Mouse (Mus musculus): ENCODE results near the gene Zwilch.
A peak's percentile ranks its signal among the peaks of the same experiment; 100 is the strongest.
"Not testable (repeated sequence)": the region's sequence is repeated elsewhere in the genome, so short reads cannot be mapped to it uniquely, and the experiment has no call there.

The Zwilch gene

DNA sequence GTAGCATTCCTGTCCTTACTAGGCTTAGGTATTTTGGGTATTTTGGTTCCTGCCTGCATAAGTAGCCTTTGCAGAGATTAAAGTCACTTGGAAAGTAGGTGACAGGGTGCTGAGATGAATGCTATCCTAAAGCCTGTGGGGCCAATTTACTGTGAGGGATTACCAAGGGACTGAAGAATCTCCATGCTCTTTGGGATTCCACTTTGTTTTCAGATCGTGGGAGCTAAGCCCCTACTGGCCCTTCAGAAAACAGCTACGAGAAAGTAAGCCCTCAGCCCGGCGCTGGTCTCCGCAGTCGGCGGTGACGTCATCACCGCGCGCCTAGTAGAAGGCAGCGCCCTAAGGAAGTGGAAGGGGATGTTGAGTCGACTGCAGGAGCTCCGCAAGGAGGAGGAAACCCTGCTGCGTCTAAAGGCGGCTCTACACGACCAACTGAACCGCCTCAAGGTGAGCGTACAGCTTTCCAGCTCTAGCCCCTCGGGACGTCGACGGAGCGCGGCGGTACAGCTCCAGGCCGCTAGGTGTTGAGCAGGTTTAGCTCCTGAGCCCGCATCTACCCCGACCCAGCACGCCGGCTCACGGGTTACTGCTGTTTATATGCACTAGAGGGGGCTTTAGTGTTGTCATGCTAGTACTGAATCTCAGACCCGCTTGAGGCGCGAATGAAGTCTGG, 6.2 kb upstream of the Zwilch start, which contains the start of gene Snapc5:
Gene Snapc5 (plus strand): TSS at position 301 of the 673 bp plus-strand sequence.
- peak; percentile 96 for DNase-seq (ENCODE audit: low read depth)

- DNase-seq (ENCODE audit: low read depth), result no peak
Measured at GRCm38 (mm10) chr9:64178610-64178973, 5.7 kb upstream of the Zwilch start.

GRCm38 (mm10) chr9:64175378-64175777, 2.5 kb upstream of the Zwilch start:
- DNase-seq (ENCODE audit: low read depth), result no peak

DNA sequence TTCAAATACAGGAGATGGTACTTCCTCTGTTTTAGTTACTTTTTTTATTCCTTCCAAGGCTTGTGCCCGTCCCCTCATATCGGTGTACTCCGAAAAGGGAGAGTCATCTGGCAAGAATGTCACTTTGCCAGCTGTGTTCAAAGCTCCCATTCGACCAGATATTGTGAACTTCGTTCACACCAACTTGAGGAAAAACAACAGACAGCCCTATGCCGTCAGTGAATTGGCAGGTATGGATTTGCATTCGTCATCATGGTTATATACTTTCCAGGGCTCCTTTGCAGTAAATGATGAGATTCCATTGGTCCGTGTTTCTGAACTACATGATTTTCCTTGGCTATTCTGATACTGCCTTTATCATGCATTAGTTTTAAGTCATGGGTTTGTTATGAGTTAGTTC, 1.9 kb upstream of the Zwilch start:
- DNase-seq (ENCODE audit: low read depth), result peak; percentile 11

DNA sequence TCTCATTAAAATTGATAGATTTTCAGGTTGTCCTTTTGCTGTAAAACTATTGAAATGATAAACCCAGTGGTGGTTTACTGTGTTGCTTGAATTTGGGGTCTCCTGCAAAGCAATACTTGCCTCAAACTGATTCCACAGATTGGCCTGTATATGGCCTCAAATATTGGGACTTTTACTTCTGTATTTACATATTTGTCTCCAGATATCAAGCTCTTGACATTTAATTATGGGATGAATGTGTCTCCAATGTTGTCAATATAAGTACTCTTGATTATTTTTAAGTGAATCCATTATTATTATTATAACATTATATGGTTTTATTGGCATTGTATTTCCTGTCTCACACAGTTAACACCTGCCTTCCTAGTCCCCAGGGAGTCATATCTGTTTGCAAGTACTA, 1.4 kb upstream of the Zwilch start:
- no peak for DNase-seq (ENCODE audit: low read depth)

DNA sequence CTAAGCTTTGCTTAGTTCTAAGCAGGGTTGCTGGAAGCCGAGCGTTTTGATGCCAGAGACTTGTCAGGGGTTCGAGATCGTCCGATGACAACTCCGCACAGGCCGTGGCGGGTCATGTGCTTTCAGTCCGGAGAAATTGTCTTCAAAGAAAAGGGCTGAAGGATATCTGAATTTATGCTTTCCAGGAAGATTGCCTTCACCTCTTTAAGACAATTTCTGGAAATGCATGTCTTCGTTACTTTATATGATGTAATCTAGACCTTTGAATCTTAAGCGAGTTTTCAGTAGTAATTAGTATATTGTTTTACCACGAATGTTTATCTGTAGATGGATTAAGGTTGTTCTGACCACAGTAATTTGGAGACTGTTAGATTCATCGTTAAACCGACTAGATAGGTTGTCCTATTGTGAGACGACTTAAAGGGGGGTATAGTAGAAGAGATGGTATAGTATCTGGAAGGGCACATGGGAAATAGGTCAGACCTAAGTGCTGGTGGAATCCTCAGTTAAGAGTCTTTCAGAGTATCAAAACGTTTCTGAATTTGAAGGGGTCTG, 839 bp upstream of the Zwilch start:
- no peak for DNase-seq (ENCODE audit: low read depth)

DNA sequence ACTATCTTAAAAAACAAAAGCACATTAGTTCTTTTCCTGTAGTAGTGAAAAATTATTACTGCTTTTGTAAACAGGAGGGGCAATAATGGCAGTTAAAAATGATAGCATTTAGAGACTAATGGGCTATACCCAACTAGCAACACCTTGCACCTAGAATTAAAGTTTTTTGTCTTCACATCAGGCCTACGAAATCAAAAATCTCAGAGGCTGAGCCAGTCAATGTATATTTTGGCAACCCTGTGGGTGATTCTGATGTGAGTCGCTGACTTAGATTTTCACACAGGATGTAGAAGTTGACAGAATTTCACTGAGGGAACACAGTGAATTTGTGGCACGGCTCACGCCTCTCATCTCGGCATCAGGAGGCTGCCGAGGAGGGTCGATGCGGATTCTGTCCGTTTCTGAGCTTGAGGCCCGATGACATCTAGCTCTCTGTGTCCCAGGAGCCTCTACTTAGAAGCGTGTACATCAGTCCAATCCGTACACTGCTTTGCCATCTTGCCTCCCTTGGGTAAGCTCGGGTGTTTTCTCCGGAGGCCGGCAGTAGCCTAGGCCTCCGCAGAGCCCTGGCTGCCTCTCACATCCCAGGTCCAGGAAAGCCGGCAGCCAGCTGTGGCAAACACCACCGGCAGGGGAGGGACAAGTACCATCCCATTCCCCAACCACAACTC, 624 bp downstream of the Zwilch start:
- no peak for DNase-seq (ENCODE audit: low read depth)

DNA sequence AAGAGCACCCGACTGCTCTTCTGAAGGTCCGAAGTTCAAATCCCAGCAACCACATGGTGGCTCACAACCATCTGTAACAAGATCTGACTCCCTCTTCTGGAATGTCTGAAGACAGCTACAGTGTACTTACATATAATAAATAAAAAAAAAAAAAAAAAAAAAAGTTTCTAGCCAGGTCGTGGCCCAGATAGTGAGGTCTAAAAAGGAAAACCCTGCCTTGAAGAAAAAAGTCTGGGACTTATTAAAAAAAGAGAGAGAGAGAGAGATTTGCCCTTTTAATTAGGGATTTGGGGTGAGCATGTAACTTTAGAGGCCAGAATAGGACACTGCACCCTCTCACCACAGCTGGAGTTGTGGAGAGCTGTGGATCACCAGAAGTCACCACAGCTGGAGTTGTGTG, 2.9 kb downstream of the Zwilch start:
- DNase-seq (ENCODE audit: low read depth), result not testable (repeated sequence)

DNA sequence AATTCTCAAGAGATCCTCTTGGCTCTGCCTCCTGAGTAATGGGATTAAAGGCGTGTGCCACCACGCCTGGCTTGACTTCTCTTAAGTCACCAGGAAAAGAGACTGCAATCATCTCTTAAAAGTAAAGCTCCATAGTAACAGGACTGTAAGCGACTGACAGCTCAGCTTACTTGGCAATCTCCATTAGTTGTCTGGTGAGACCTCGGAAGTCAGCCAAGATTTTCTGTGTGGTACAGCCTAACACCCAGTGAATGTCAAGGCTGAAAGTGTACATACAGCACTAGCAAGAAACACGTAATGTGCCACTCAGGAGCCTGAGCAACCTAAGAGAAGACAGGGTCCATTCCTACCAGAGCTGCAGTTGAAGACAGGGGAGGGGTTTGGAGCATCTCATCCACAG, 12.4 kb downstream of the Zwilch start:
- DNase-seq (ENCODE audit: low read depth), result no peak

DNA sequence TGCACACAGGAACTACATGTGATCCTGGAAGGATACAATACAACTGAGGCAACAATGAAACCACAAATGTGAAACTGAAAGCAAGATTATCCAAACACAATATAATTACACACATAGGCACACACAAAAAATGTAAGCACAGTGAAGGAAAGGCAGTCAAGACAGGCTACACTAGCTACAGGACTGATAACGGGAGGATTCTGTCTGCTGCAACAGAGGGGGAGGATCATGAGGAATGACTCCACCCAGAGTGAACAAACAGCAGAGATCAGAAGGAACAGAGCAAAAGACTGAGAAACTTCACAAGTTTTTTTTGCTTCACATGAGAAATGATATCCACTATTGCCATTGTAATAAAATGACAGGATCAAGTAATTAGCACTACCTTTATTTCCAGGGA, 16.3 kb downstream of the Zwilch start:
- no peak for DNase-seq (ENCODE audit: low read depth)

DNA sequence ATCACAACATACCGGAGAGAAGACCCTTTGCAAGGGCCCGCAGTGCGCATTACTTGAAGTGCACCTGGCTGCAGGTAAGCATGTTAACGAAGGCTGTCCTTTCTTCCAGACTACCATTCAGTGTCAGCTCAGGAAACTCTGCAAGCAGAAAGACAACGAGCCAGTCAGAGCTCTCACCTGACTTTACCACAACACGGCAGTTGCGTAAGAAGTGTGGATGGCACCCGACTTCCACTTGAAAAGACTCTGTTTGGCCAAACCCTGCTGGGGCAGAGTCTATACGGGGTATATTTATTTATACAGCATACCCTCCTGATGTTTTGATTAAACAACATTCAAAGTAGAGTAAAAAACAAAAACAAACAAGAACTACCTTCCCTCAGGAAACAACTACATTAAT, 33.0 kb downstream of the Zwilch start:
- no peak for DNase-seq (ENCODE audit: low read depth)

GRCm38 (mm10) chr9:64138896-64139295, 34.0 kb downstream of the Zwilch start:
- DNase-seq (ENCODE audit: low read depth), result peak; percentile 74

DNA sequence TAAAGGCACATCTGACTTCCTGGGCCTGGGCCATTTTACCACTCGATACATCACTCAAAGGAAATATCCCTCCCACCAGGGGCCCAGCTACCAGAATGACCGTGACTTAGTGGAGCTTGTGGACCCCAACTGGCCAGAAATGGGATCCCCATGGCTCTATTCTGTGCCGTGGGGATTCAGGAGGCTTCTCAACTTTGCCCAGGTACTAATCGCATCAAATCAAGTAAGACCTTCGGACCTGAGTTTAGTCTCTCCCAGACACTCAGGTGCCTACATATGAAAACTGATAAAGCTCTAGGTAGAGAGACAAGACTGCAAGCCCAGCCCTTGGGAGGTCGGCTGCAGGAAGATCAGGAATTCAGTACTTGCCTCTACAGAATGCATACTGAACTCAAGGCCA, 41.3 kb downstream of the Zwilch start:
- DNase-seq (ENCODE audit: low read depth), result no peak

GRCm38 (mm10) chr9:64126121-64126520, 46.8 kb downstream of the Zwilch start:
- DNase-seq (ENCODE audit: low read depth), result no peak

GRCm38 (mm10) chr9:64125307-64125706, 47.6 kb downstream of the Zwilch start:
- DNase-seq (ENCODE audit: low read depth), result no peak

GRCm38 (mm10) chr9:64124846-64125245, 48.1 kb downstream of the Zwilch start:
- DNase-seq (ENCODE audit: low read depth), result not testable (repeated sequence)

- no peak for DNase-seq (ENCODE audit: low read depth)
Measured at GRCm38 (mm10) chr9:64122601-64123000, 50.3 kb downstream of the Zwilch start.

- peak; percentile 25 for DNase-seq (ENCODE audit: low read depth)
Measured at GRCm38 (mm10) chr9:64120584-64121277, 52.2 kb downstream of the Zwilch start.

- DNase-seq (ENCODE audit: low read depth), result peak; percentile 69
Measured at GRCm38 (mm10) chr9:64119898-64120297, 53.0 kb downstream of the Zwilch start.

GRCm38 (mm10) chr9:64116876-64117275, 56.0 kb downstream of the Zwilch start, which contains the start of gene Lctl:
Gene Lctl, plus strand, starts transcription at chr9:64117147.
- no peak for DNase-seq (ENCODE audit: low read depth)

- no peak for DNase-seq (ENCODE audit: low read depth)
Measured at GRCm38 (mm10) chr9:64115756-64116155, 57.1 kb downstream of the Zwilch start.

- DNase-seq (ENCODE audit: low read depth), result no peak
Measured at GRCm38 (mm10) chr9:64114646-64115045, 58.3 kb downstream of the Zwilch start.

DNA sequence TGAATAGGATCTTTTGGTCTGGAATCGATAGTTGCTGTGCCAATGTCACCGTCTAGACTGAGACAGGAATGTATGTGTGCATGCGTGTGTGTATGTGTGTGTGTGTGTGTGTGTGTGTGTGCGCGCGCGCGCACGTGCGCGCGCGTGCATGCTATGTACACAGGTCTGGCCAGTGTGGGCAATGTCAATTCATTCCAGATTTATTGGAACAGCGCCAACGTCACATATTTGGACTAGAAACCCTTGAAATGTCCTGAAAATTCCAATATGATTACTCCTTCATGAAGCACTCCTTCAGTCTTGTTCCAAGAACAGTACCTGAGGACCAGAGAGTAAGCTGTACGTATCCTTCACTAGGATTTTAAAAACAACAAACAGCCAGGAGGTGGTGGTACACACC, 62.4 kb downstream of the Zwilch start:
- no peak for DNase-seq (ENCODE audit: low read depth)

Measured in induced T-regulatory cell, adult 2 months (primary cell).